Comparison of ENCODE assay signal across 11 mouse cellular contexts in genomic region chr12:54859531-54859930, GRCm38 (mm10). TPM values are rescaled to one million over a fixed set of nuclear protein-coding genes. Genes with fewer than 3 reads are reported as not detected.
A peak's percentile ranks its signal among the peaks of the same experiment; 100 is the strongest.
DNase-seq lines count a peak whose midpoint lies in the region; ATAC-seq and TF ChIP-seq lines count a peak whose summit lies in the region.
"Had no signal": no experiment of that assay in that cellular context is flagged by ENCODE, and none has a peak within 500 bp of the region (broad histone marks: within the 10 kb centered on the region; RNA-seq: fewer than 3 reads in every experiment).

No protein-coding gene starts in this region.

- no peak for TF ChIP-seq CTCF in layer of hippocampus, adult 2 months (conservative IDR thresholded peaks at IDR 0.05)

- H3K9ac ChIP-seq in embryonic facial prominence, embryonic 13.5 days: no peak overlapping the region
- H3K9ac ChIP-seq in neural tube, embryonic 14.5 days (replicated peaks; ENCODE audit: low read depth, low read length): no peak overlapping the region
- no peak overlapping the region for H3K9ac ChIP-seq in midbrain, embryonic 14.5 days (replicated peaks; ENCODE audit: low read length)
- H3K9ac ChIP-seq: embryonic facial prominence, embryonic 15.5 days; lung, embryonic 15.5 days had no signal

- no peaks in the 10 kb centered on the region for H3K27me3 ChIP-seq in embryonic facial prominence, embryonic 13.5 days
- no peaks in the 10 kb centered on the region for H3K27me3 ChIP-seq in embryonic facial prominence, embryonic 10.5 days (replicated peaks; ENCODE audit: low read depth, poor library complexity, severe bottlenecking)
- no peaks in the 10 kb centered on the region for H3K27me3 ChIP-seq in neural tube, embryonic 14.5 days (ENCODE audit: control insufficient read depth, insufficient read depth, low read length)
- H3K27me3 ChIP-seq in midbrain, embryonic 14.5 days (ENCODE audit: control insufficient read depth, insufficient read depth, low read length): no peaks in the 10 kb centered on the region
- H3K27me3 ChIP-seq: embryonic facial prominence, embryonic 15.5 days; lung, embryonic 15.5 days had no signal

- H3K36me3 ChIP-seq in embryonic facial prominence, embryonic 13.5 days: peaks cover 35% of the 10 kb centered on the region
- H3K36me3 ChIP-seq in embryonic facial prominence, embryonic 10.5 days (replicated peaks): peaks cover 62% of the 10 kb centered on the region
- H3K36me3 ChIP-seq in neural tube, embryonic 14.5 days (ENCODE audit: control insufficient read depth, insufficient read depth, low read length): peaks cover 3% of the 10 kb centered on the region; the same call in 1 of the 2 replicates
- peaks cover 21% of the 10 kb centered on the region for H3K36me3 ChIP-seq in midbrain, embryonic 14.5 days (ENCODE audit: control insufficient read depth, insufficient read depth, low read length)

- WGBS in embryonic facial prominence, embryonic 13.5 days: 38% methylated on average over 6 of the region's 6 CpGs
- WGBS in embryonic facial prominence, embryonic 10.5 days: 88% methylated on average over 6 of the region's 6 CpGs
- WGBS in neural tube, embryonic 14.5 days: 45% methylated on average over 6 of the region's 6 CpGs
- WGBS in midbrain, embryonic 14.5 days: 78% methylated on average over 6 of the region's 6 CpGs

- no peak for DNase-seq in embryonic facial prominence, embryonic 10.5 days (ENCODE audit: low spot score)
- DNase-seq in layer of hippocampus, adult 2 months (ENCODE audit: low spot score in 2 of 2): peak in 1 of 2 experiments; percentile 8
- DNase-seq in layer of hippocampus, postnatal 25 days (ENCODE audit: extremely low spot score in 1 of 2, low spot score in 1 of 2): no peak
- peak; percentile 45 to 76 for DNase-seq in cerebellum, postnatal 25 days
- no peak for DNase-seq in spleen, adult 18-20 months
- DNase-seq in midbrain, embryonic 14.5 days: no peak
- DNase-seq: kidney, adult 9 months had no signal

- no peak overlapping the region for H3K4me3 ChIP-seq in embryonic facial prominence, embryonic 13.5 days
- no peak overlapping the region for H3K4me3 ChIP-seq in embryonic facial prominence, embryonic 10.5 days
- no peak overlapping the region; the same call in 1 of the 2 replicates for H3K4me3 ChIP-seq in layer of hippocampus, adult 2 months
- 0 out of 2 replicates have a peak overlapping the region, but pooled peaks have one; percentile 6 for H3K4me3 ChIP-seq in neural tube, embryonic 14.5 days (ENCODE audit: low read depth, low read length)
- H3K4me3 ChIP-seq in midbrain, embryonic 14.5 days (replicated peaks; ENCODE audit: low read depth, low read length): no peak overlapping the region
- H3K4me3 ChIP-seq: embryonic facial prominence, embryonic 15.5 days; lung, embryonic 15.5 days had no signal

- H3K4me1 ChIP-seq in embryonic facial prominence, embryonic 13.5 days: peaks cover 9% of the 10 kb centered on the region
- H3K4me1 ChIP-seq in embryonic facial prominence, embryonic 10.5 days: peaks cover 19% of the 10 kb centered on the region
- H3K4me1 ChIP-seq in neural tube, embryonic 14.5 days (ENCODE audit: control insufficient read depth, insufficient read depth, low read length): peaks cover 12% of the 10 kb centered on the region; the same call in 1 of the 2 replicates
- peaks cover 11% of the 10 kb centered on the region for H3K4me1 ChIP-seq in midbrain, embryonic 14.5 days (ENCODE audit: control insufficient read depth, insufficient read depth, low read length)

- H3K4me2 ChIP-seq in embryonic facial prominence, embryonic 13.5 days: peak overlapping the region; percentile 5; the same call in 1 of the 2 replicates
- H3K4me2 ChIP-seq in neural tube, embryonic 14.5 days (ENCODE audit: low read depth, low read length): peak overlapping the region; percentile 30; the same call in 1 of the 2 replicates
- no peak overlapping the region for H3K4me2 ChIP-seq in midbrain, embryonic 14.5 days (ENCODE audit: low read length)
- H3K4me2 ChIP-seq: embryonic facial prominence, embryonic 15.5 days; lung, embryonic 15.5 days had no signal

- H3K9me3 ChIP-seq in embryonic facial prominence, embryonic 13.5 days: no peaks in the 10 kb centered on the region
- no peaks in the 10 kb centered on the region for H3K9me3 ChIP-seq in embryonic facial prominence, embryonic 10.5 days
- H3K9me3 ChIP-seq in neural tube, embryonic 14.5 days (ENCODE audit: control insufficient read depth, low read length): no peaks in the 10 kb centered on the region
- H3K9me3 ChIP-seq in midbrain, embryonic 14.5 days (ENCODE audit: control insufficient read depth, low read length): no peaks in the 10 kb centered on the region
- H3K9me3 ChIP-seq: embryonic facial prominence, embryonic 15.5 days; lung, embryonic 15.5 days had no signal

- peak overlapping the region; percentile 19; the same call in 1 of the 2 replicates for H3K27ac ChIP-seq in embryonic facial prominence, embryonic 13.5 days
- H3K27ac ChIP-seq in embryonic facial prominence, embryonic 10.5 days (replicated peaks): no peak overlapping the region
- H3K27ac ChIP-seq in layer of hippocampus, adult 2 months: peak overlapping the region; percentile 24; the same call in 1 of the 2 replicates
- H3K27ac ChIP-seq in neural tube, embryonic 14.5 days (ENCODE audit: low read depth, low read length): no peak overlapping the region
- H3K27ac ChIP-seq in midbrain, embryonic 14.5 days (replicated peaks; ENCODE audit: low read depth, low read length): no peak overlapping the region
- H3K27ac ChIP-seq: embryonic facial prominence, embryonic 15.5 days; lung, embryonic 15.5 days had no signal

- no peak for ATAC-seq in embryonic facial prominence, embryonic 13.5 days (ENCODE audit: insufficient number of reproducible peaks, insufficient read depth, low FRiP score, low TSS enrichment, low read depth)
- ATAC-seq in neural tube, embryonic 14.5 days (ENCODE audit: low read depth): no peak
- ATAC-seq in midbrain, embryonic 14.5 days (ENCODE audit: low FRiP score, low TSS enrichment): no peak

RNA-seq across cellular contexts. Expression of gene Cfl2, which starts 3.1 kb away (rescaled TPM):
- polyA plus RNA-seq in embryonic facial prominence, embryonic 13.5 days (2015; fragmentation: Nextera tagmentation; extraction: Ambion mirVana): 124 and 128 TPM in 2 replicates
- polyA plus RNA-seq in embryonic facial prominence, embryonic 10.5 days (2016; fragmentation: Nextera tagmentation; extraction: Ambion mirVana): 159 and 165 TPM in 2 replicates
- 10 to 100 TPM; 88.3 to 92.3 TPM for total RNA-seq in layer of hippocampus, adult 2 months (2021)
- total RNA-seq in layer of hippocampus, postnatal 25 days (2021): 100 to 1,000 TPM; 106 to 116 TPM
- 353 and 356 TPM in 2 replicates for polyA plus RNA-seq in neural tube, embryonic 14.5 days (2014; fragmentation: Nextera tagmentation; extraction: Ambion mirVana)
- polyA plus RNA-seq in midbrain, embryonic 14.5 days (2014; fragmentation: Nextera tagmentation; extraction: Ambion mirVana): 283 and 312 TPM in 2 replicates

Comparison
In these comparisons a context has a peak if more than half of its experiments do, and no peak if none do; other contexts are left out.
1. H3K27ac ChIP-seq: peak in embryonic facial prominence, embryonic 13.5 days (single experiment) and layer of hippocampus, adult 2 months (single experiment); none in embryonic facial prominence, embryonic 10.5 days (single experiment), neural tube, embryonic 14.5 days (single experiment) and midbrain, embryonic 14.5 days (single experiment).
2. DNase-seq: peak in cerebellum, postnatal 25 days (2 of 2); none in embryonic facial prominence, embryonic 10.5 days (single experiment), layer of hippocampus, postnatal 25 days (0 of 2), spleen, adult 18-20 months (0 of 2) and midbrain, embryonic 14.5 days (single experiment).